Mouse (Mus musculus): Measurements from ENCODE around the gene Sp1. TPM values are rescaled to one million over a fixed set of nuclear protein-coding genes. Genes with fewer than 3 reads are reported as not detected.

Sp1 gene
- polyA plus RNA-seq, 1 experiment = 12.6 TPM

DNA sequence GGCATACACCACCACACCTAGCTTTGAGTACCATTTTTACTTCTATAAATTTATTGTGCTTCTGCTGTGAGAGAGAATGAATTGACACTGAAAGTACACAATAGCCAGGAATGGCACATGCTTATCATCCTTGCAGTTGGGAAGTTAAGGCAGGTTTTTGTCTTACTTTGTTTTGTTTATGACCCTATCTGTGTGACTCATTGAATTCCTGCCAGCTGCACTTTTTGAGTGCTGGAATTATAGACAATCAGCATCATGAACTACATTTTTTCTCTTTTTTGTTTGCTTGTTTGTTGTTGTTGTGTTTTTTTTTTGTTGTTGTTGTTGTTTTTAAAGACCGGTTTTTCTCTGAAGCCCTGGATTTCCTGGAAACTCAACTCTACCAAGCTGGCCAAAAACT lies 15.0 kb downstream of the Sp1 start:
- H3K27me3 ChIP-seq (ENCODE audit: control insufficient read depth, insufficient read depth, low read length) = no peaks in the 10 kb centered on the region
- no peak overlapping the region for H3K4me3 ChIP-seq (replicated peaks; ENCODE audit: insufficient read depth, low read depth, low read length)
- no peak overlapping the region for H3K27ac ChIP-seq (ENCODE audit: insufficient read depth, low read length)
- no peak for TF ChIP-seq CTCF (IDR thresholded peaks at IDR 0.05; ENCODE audit: borderline replicate concordance, insufficient read depth, low read depth, low read length)
- TF ChIP-seq POLR2A (IDR thresholded peaks at IDR 0.05; ENCODE audit: borderline replicate concordance, insufficient read depth, low read length) = no peak
- no peak for DNase-seq
- H3K4me1 ChIP-seq (ENCODE audit: control insufficient read depth, insufficient read depth, low read length) = no peaks in the 10 kb centered on the region
- WGBS = 53% methylated on average over 1 of the region's 1 CpGs

- Histone ChIP-seq H3K4me1 (ENCODE audit: control insufficient read depth, insufficient read depth, low read length) (no peaks in the 10 kb centered on the region), H3K4me3 (replicated peaks; ENCODE audit: insufficient read depth, low read depth, low read length) (no peak overlapping the region), H3K27ac (ENCODE audit: insufficient read depth, low read length) (no peak overlapping the region), H3K27me3 (ENCODE audit: control insufficient read depth, insufficient read depth, low read length) (no peaks in the 10 kb centered on the region)
- peak in 1 of 2 experiments; percentile 41 for DNase-seq
- TF ChIP-seq CTCF (IDR thresholded peaks at IDR 0.05; ENCODE audit: borderline replicate concordance, insufficient read depth, low read depth, low read length) = peak; percentile 28; the same call in 1 of the 2 replicates
- TF ChIP-seq POLR2A (IDR thresholded peaks at IDR 0.05; ENCODE audit: borderline replicate concordance, insufficient read depth, low read length) = no peak
- WGBS = 49% methylated on average over 3 of the region's 3 CpGs
These were observed 15.5 kb downstream of the Sp1 start for GRCm38 (mm10) chr15:102421437-102421836.

- no peak overlapping the region for H3K4me3 ChIP-seq (replicated peaks; ENCODE audit: insufficient read depth, low read depth, low read length)
- WGBS = 90% methylated on average over 2 of the region's 2 CpGs
- TF ChIP-seq CTCF (IDR thresholded peaks at IDR 0.05; ENCODE audit: borderline replicate concordance, insufficient read depth, low read depth, low read length) = no peak
- no peak for TF ChIP-seq POLR2A (IDR thresholded peaks at IDR 0.05; ENCODE audit: borderline replicate concordance, insufficient read depth, low read length)
These were observed 17.8 kb downstream of the Sp1 start for GRCm38 (mm10) chr15:102423602-102424240.

DNA sequence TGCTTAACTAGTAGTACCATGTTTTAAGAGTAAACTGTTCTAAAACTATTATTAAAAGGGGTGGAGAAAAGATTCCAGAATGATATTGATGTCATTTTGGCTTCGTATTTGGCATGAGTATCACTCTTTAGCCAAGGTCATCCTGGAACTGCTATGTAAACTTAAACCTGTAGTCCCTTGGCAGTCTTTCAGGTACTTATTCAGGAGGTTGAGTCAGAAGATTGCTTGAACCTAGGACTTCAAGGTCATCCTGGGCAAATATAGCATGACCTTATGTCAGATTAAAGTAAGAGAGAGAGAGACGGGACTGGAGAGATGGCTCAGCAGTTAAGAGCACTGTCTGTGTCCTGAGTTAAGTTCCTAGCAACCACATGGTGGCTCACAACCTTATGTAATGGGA lies 18.7 kb downstream of the Sp1 start:
- 84% methylated on average over 2 of the region's 2 CpGs for WGBS
- TF ChIP-seq CTCF (IDR thresholded peaks at IDR 0.05; ENCODE audit: borderline replicate concordance, insufficient read depth, low read depth, low read length) = no peak
- TF ChIP-seq POLR2A (IDR thresholded peaks at IDR 0.05; ENCODE audit: borderline replicate concordance, insufficient read depth, low read length) = no peak
- Histone ChIP-seq H3K27ac (ENCODE audit: insufficient read depth, low read length) (no peak overlapping the region), H3K4me1 (ENCODE audit: control insufficient read depth, insufficient read depth, low read length) (no peaks in the 10 kb centered on the region), H3K27me3 (ENCODE audit: control insufficient read depth, insufficient read depth, low read length) (no peaks in the 10 kb centered on the region), H3K4me3 (replicated peaks; ENCODE audit: insufficient read depth, low read depth, low read length) (no peak overlapping the region)
- no peak for DNase-seq

More at GRCm38 (mm10) chr15:102423602-102424240, 17.8 kb downstream of the Sp1 start:
- Histone ChIP-seq H3K4me1 (ENCODE audit: control insufficient read depth, insufficient read depth, low read length) (no peaks in the 10 kb centered on the region), H3K27ac (ENCODE audit: insufficient read depth, low read length) (no peak overlapping the region), H3K27me3 (ENCODE audit: control insufficient read depth, insufficient read depth, low read length) (no peaks in the 10 kb centered on the region)
- no peak for DNase-seq

GRCm38 (mm10) chr15:102426963-102427362 lies 21.0 kb downstream of the Sp1 start:
- no peaks in the 10 kb centered on the region for H3K4me1 ChIP-seq (ENCODE audit: control insufficient read depth, insufficient read depth, low read length)
- no peaks in the 10 kb centered on the region for H3K27me3 ChIP-seq (ENCODE audit: control insufficient read depth, insufficient read depth, low read length)
- no peak for TF ChIP-seq POLR2A (IDR thresholded peaks at IDR 0.05; ENCODE audit: borderline replicate concordance, insufficient read depth, low read length)
- TF ChIP-seq CTCF (IDR thresholded peaks at IDR 0.05; ENCODE audit: borderline replicate concordance, insufficient read depth, low read depth, low read length) = no peak
- no peak for DNase-seq
- no peak overlapping the region for H3K27ac ChIP-seq (ENCODE audit: insufficient read depth, low read length)
- H3K4me3 ChIP-seq (replicated peaks; ENCODE audit: insufficient read depth, low read depth, low read length) = no peak overlapping the region
- 94% methylated on average over 1 of the region's 1 CpGs for WGBS

- H3K27me3 ChIP-seq (ENCODE audit: control insufficient read depth, insufficient read depth, low read length) = no peaks in the 10 kb centered on the region
- no peaks in the 10 kb centered on the region for H3K4me1 ChIP-seq (ENCODE audit: control insufficient read depth, insufficient read depth, low read length)
- no peak for DNase-seq
- TF ChIP-seq CTCF (IDR thresholded peaks at IDR 0.05; ENCODE audit: borderline replicate concordance, insufficient read depth, low read depth, low read length) = no peak
- no peak for TF ChIP-seq POLR2A (IDR thresholded peaks at IDR 0.05; ENCODE audit: borderline replicate concordance, insufficient read depth, low read length)
- no peak overlapping the region for H3K4me3 ChIP-seq (replicated peaks; ENCODE audit: insufficient read depth, low read depth, low read length)
- 90% methylated on average over 1 of the region's 1 CpGs for WGBS
- no peak overlapping the region for H3K27ac ChIP-seq (ENCODE audit: insufficient read depth, low read length)
These were observed 26.1 kb downstream of the Sp1 start for GRCm38 (mm10) chr15:102432046-102432445.

DNA sequence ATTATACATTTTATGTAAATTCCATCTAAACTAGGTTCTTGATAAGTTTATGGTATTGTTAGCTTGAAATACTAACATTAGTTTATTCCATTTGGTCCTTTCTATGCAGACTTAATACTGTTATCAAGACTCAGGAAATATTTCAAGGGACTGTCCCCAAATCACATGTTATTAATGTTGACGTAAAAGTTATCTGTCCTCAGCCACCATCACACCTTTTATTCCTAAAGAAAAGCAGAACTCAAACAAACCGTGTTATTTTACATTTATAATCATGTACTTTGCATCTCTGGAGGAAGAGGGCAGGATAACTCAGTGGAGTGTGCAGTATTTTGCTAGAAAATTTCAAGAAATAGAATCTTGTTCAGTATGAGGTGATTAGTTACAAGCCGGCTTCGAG lies 27.2 kb downstream of the Sp1 start:
- Histone ChIP-seq H3K4me3 (replicated peaks; ENCODE audit: insufficient read depth, low read depth, low read length) (no peak overlapping the region), H3K27me3 (ENCODE audit: control insufficient read depth, insufficient read depth, low read length) (no peaks in the 10 kb centered on the region), H3K4me1 (ENCODE audit: control insufficient read depth, insufficient read depth, low read length) (no peaks in the 10 kb centered on the region), H3K27ac (ENCODE audit: insufficient read depth, low read length) (no peak overlapping the region)
- DNase-seq = no peak
- WGBS = 88% methylated on average over 4 of the region's 4 CpGs
- TF ChIP-seq POLR2A (IDR thresholded peaks at IDR 0.05; ENCODE audit: borderline replicate concordance, insufficient read depth, low read length) = no peak
- no peak for TF ChIP-seq CTCF (IDR thresholded peaks at IDR 0.05; ENCODE audit: borderline replicate concordance, insufficient read depth, low read depth, low read length)

DNA sequence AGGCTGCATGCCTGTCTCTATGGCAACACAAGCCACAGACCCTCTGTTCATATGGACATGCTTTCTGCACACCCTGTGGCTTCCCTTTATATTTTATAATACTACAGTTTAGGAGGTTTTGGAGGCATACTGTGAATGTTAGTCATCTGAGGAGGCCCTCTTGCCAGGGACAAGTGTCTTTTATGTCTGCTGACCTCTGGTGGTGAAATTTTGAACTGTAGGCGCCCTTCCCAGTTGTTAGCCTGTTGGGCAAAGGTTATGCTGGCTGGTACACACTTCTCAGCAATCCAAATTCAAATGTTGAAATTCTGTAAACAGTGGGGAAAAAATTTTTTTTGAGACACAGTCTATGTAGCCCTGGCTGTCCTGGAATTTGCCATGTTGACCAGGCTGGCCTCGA lies 36.5 kb downstream of the Sp1 start:
- peak; percentile 75 to 85 for DNase-seq
- TF ChIP-seq CTCF (IDR thresholded peaks at IDR 0.05; ENCODE audit: borderline replicate concordance, insufficient read depth, low read depth, low read length) (peak; percentile 71), POLR2A (IDR thresholded peaks at IDR 0.05; ENCODE audit: borderline replicate concordance, insufficient read depth, low read length) (no peak)
- WGBS = 51% methylated on average over 2 of the region's 2 CpGs
- Histone ChIP-seq H3K27me3 (ENCODE audit: control insufficient read depth, insufficient read depth, low read length) (no peaks in the 10 kb centered on the region), H3K27ac (ENCODE audit: insufficient read depth, low read length) (no peak overlapping the region), H3K4me3 (replicated peaks; ENCODE audit: insufficient read depth, low read depth, low read length) (no peak overlapping the region), H3K4me1 (ENCODE audit: control insufficient read depth, insufficient read depth, low read length) (no peaks in the 10 kb centered on the region)
